Mouse (Mus musculus) duodenum, adult 2 months (tissue): ENCODE measurements around the gene Cyp3a41a. TPM values are rescaled to one million over a fixed set of nuclear protein-coding genes. Genes with fewer than 3 reads are reported as not detected.

Source experiments
- polyA plus RNA-seq: library from polyadenylated mRNA; depleted of rRNA; stranded (reverse); fragments of >200 nt; gene quantifications from 2 replicates; pipeline ENCODE4 v1.2.3, GENCODE M21; 2012; ENCODE audit warnings: low replicate concordance; rRNA removed

The Cyp3a41a gene
- polyA plus RNA-seq = not detected in 2 replicates

DNA sequence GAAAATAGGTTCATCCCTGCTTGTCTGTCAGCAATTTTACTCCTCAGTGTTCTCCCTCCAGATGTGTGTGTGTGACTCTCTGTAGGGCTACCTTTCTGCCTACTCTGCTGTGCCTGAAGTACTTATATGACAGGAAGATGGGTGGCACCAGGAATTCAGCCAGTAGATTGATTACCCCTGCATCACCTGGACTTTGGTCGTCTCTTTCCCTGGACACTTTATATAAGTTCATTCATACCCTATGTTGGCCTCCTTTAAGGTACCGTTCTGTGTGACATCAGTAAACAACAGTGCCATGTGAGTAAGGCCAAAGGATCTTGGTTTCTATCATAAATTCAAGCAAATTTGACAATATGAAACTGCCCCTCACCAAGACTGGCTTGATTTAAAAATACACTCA lies at the start of gene Cyp3a41a:
TSS of gene Cyp3a41a (minus strand) at position 101 of the 400 bp plus-strand sequence.

Other genes starting within 250 kb of the Cyp3a41a start
- not detected in 2 replicates for gene Cyp3a41b, start 135.4 kb downstream of the Cyp3a41a start, polyA plus RNA-seq
- not detected in 2 replicates for gene Cyp3a44, start 85.7 kb upstream of the Cyp3a41a start, polyA plus RNA-seq
- 24.2 and 31.2 TPM in 2 replicates for gene Cyp3a11, start 159.8 kb upstream of the Cyp3a41a start, polyA plus RNA-seq